Mouse (Mus musculus): ENCODE data around the gene Pdcl. TPM values are rescaled to one million over a fixed set of nuclear protein-coding genes. Genes with fewer than 3 reads are reported as not detected.

Pdcl gene
- total and polyA plus RNA-seq, 3 experiments = 30.4 to 45.8 TPM; not detected in 1

DNA sequence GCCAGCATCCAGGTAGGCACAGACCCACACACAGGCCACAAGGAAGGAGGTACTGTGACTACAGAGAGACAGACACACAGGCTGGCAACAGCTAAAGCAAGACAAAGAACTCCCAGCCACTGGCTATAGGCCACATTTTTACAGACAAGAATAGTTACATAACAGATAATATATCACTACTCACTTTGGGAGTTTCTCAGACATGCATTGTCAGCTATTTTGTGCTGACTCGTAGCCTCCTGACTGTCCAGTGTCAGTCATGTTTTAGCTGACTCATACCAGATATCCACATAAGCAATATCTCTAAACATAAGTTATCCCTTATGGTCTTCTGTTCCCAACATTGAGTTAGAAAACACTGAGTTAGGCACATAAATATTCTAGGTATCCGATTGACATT is 25.8 kb downstream of the Pdcl start:
- DNase-seq (ENCODE audit: low read depth, low spot score) = no peak
- H3K9me3 ChIP-seq (replicated peaks; ENCODE audit: insufficient read depth, low read length) = no peaks in the 10 kb centered on the region
- no peaks in the 10 kb centered on the region; a peak in 1 of 4 replicates for H3K27me3 ChIP-seq (ENCODE audit: control insufficient read depth in 1 of 2, insufficient read depth in 2 of 2, low read length in 2 of 2)
- no peaks in the 10 kb centered on the region for H3K4me1 ChIP-seq (ENCODE audit: control insufficient read depth in 1 of 2, insufficient read depth in 2 of 2, low read length in 2 of 2)
- H3K4me3 ChIP-seq (ENCODE audit: control insufficient read depth in 1 of 2, insufficient read depth in 1 of 2, low read depth in 2 of 2, low read length in 2 of 2) = no peak overlapping the region
- H3K9ac ChIP-seq (ENCODE audit: control insufficient read depth, low read depth, low read length, poor library complexity, severe bottlenecking) = no peak overlapping the region
- H3K79me2 ChIP-seq (ENCODE audit: control insufficient read depth, insufficient read depth, low read length, poor library complexity) = no peaks in the 10 kb centered on the region
- no peak for TF ChIP-seq NRF1 (IDR thresholded peaks at IDR 0.05; ENCODE audit: insufficient read depth, low read depth, low read length, poor library complexity, severe bottlenecking)
- no peak for TF ChIP-seq JUND (IDR thresholded peaks at IDR 0.05; ENCODE audit: low read depth, low read length)
- TF ChIP-seq MYC (IDR thresholded peaks at IDR 0.05; ENCODE audit: low read depth, low read length) = no peak
- no peak for TF ChIP-seq GATA1 (IDR thresholded peaks at IDR 0.05; ENCODE audit: low read depth, low read length)
- no peak for TF ChIP-seq MAX (IDR thresholded peaks at IDR 0.05; ENCODE audit: low read length)
- TF ChIP-seq TBP (IDR thresholded peaks at IDR 0.05; ENCODE audit: low read depth, low read length) = no peak
- no peak for TF ChIP-seq POLR2A (IDR thresholded peaks at IDR 0.05; ENCODE audit: control insufficient read depth in 1 of 2, insufficient read depth in 1 of 2, low read depth in 1 of 2, low read length in 2 of 2, poor library complexity in 1 of 2)
- TF ChIP-seq CHD1 (IDR thresholded peaks at IDR 0.05; ENCODE audit: low read depth, low read length) = no peak
- no peak for TF ChIP-seq ZMIZ1 (IDR thresholded peaks at IDR 0.05; ENCODE audit: low read depth, low read length)
- no peak for TF ChIP-seq MEF2A (IDR thresholded peaks at IDR 0.05; ENCODE audit: extremely low read depth, insufficient replicate concordance, low read depth, low read length, poor library complexity, severe bottlenecking)
- no peak for TF ChIP-seq USF1 (IDR thresholded peaks at IDR 0.05; ENCODE audit: low read depth, low read length)
- TF ChIP-seq NELFE (IDR thresholded peaks at IDR 0.05; ENCODE audit: low read depth, low read length) = no peak
- no peak for TF ChIP-seq TAL1 (IDR thresholded peaks at IDR 0.05; ENCODE audit: low read length)
- no peak for TF ChIP-seq UBTF (IDR thresholded peaks at IDR 0.05; ENCODE audit: borderline replicate concordance, insufficient read depth, low read depth, low read length)
- no peak for TF ChIP-seq POLR2AphosphoS2 (IDR thresholded peaks at IDR 0.05; ENCODE audit: low read length)
- no peak for TF ChIP-seq RAD21 (IDR thresholded peaks at IDR 0.05; ENCODE audit: low read depth, low read length)
- no peak overlapping the region for H3K27ac ChIP-seq (ENCODE audit: control insufficient read depth, low read depth, low read length)
- H3K36me3 ChIP-seq (ENCODE audit: control insufficient read depth in 1 of 2, insufficient read depth in 2 of 2, low read length in 2 of 2) = no peaks in the 10 kb centered on the region

DNA sequence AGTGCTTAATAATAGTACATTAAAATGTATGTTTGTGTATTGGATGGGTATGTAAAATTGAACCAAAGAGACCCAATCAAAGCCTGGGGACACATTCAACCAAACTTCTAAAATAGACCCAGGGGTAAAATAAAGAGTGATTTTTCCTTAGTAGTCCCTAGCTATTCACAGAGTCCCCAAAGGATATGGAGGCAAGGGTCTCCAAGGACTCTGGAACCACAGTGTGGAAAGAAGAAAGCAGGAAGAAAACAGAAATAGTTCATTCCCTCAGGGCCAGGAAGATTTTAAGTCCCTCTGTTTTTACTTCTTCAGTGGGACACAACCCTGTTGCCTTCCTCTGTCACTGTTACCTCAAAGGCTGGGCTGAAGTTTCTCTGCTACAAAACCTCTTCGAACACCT is 32.9 kb downstream of the Pdcl start, which contains the start of gene Olfr368:
TSS of gene Olfr368 (plus strand) at position 301 of the 400 bp plus-strand sequence.
- Histone ChIP-seq H3K27ac (ENCODE audit: control insufficient read depth, low read depth, low read length) (no peak within 1 kb of the TSS), H3K36me3 (ENCODE audit: control insufficient read depth in 1 of 2, insufficient read depth in 2 of 2, low read length in 2 of 2) (no peaks in the 10 kb centered on the region), H3K4me1 (ENCODE audit: control insufficient read depth in 1 of 2, insufficient read depth in 2 of 2, low read length in 2 of 2) (no peaks in the 10 kb centered on the region), H3K27me3 (ENCODE audit: control insufficient read depth in 1 of 2, insufficient read depth in 2 of 2, low read length in 2 of 2) (no peaks in the 10 kb centered on the region; a peak in 1 of 4 replicates), H3K9me3 (replicated peaks; ENCODE audit: insufficient read depth, low read length) (no peaks in the 10 kb centered on the region), H3K79me2 (ENCODE audit: control insufficient read depth, insufficient read depth, low read length, poor library complexity) (no peaks in the 10 kb centered on the region), H3K9ac (ENCODE audit: control insufficient read depth, low read depth, low read length, poor library complexity, severe bottlenecking) (no peak within 1 kb of the TSS), H3K4me3 (ENCODE audit: control insufficient read depth in 1 of 2, insufficient read depth in 1 of 2, low read depth in 2 of 2, low read length in 2 of 2) (no peak within 1 kb of the TSS)
- TF ChIP-seq MAFK (IDR thresholded peaks at IDR 0.05; ENCODE audit: borderline replicate concordance, low read depth, low read length) (no peak), POLR2AphosphoS2 (IDR thresholded peaks at IDR 0.05; ENCODE audit: low read length) (no peak), ETS1 (IDR thresholded peaks at IDR 0.05; ENCODE audit: low read depth, low read length) (no peak), CHD2 (IDR thresholded peaks at IDR 0.05; ENCODE audit: low read length) (no peak), ZKSCAN1 (IDR thresholded peaks at IDR 0.05; ENCODE audit: low read depth, low read length) (no peak), RAD21 (IDR thresholded peaks at IDR 0.05; ENCODE audit: low read depth, low read length) (no peak), SMC3 (IDR thresholded peaks at IDR 0.05; ENCODE audit: low read depth, low read length) (no peak), JUND (IDR thresholded peaks at IDR 0.05; ENCODE audit: low read depth, low read length) (no peak)
- DNase-seq (ENCODE audit: low read depth, low spot score) = no peak

Other genes starting within 250 kb of the Pdcl start
- gene Olfr362, start 241.4 kb downstream of the Pdcl start, total RNA-seq (2012; rRNA removed) = not detected in 2 replicates
- gene Olfr362, start 241.4 kb downstream of the Pdcl start, polyA plus RNA-seq (2012; ENCODE audit: insufficient read depth in 1 of 2, insufficient read length in 2 of 2, low read depth in 1 of 2, low replicate concordance in 2 of 2, missing spikeins in 1 of 2) = not detected
- not detected in 2 replicates for gene Olfr364-ps1, start 220.0 kb downstream of the Pdcl start, total RNA-seq (2012; rRNA removed)
- not detected for gene Olfr364-ps1, start 220.0 kb downstream of the Pdcl start, polyA plus RNA-seq (2012; ENCODE audit: insufficient read depth in 1 of 2, insufficient read length in 2 of 2, low read depth in 1 of 2, low replicate concordance in 2 of 2, missing spikeins in 1 of 2)
- gene Olfr365, start 171.1 kb downstream of the Pdcl start, total RNA-seq (2012; rRNA removed) = not detected in 2 replicates
- gene Olfr365, start 171.1 kb downstream of the Pdcl start, polyA plus RNA-seq (2012; ENCODE audit: insufficient read depth in 1 of 2, insufficient read length in 2 of 2, low read depth in 1 of 2, low replicate concordance in 2 of 2, missing spikeins in 1 of 2) = not detected
- not detected in 2 replicates for gene Olfr366, start 147.8 kb downstream of the Pdcl start, total RNA-seq (2012; rRNA removed)
- under 1 TPM in 1 of 2 experiments, not detected in 1; 0.01 TPM for gene Olfr366, start 147.8 kb downstream of the Pdcl start, polyA plus RNA-seq (2012; ENCODE audit: insufficient read depth in 1 of 2, insufficient read length in 2 of 2, low read depth in 1 of 2, low replicate concordance in 2 of 2, missing spikeins in 1 of 2)
- not detected in 2 replicates for gene Olfr368, start 32.8 kb downstream of the Pdcl start, total RNA-seq (2012; rRNA removed)
- gene Olfr368, start 32.8 kb downstream of the Pdcl start, polyA plus RNA-seq (2012; ENCODE audit: insufficient read depth in 1 of 2, insufficient read length in 2 of 2, low read depth in 1 of 2, low replicate concordance in 2 of 2, missing spikeins in 1 of 2) = not detected
- 9.8 and 10.5 TPM in 2 replicates for gene Rc3h2, start 63.6 kb upstream of the Pdcl start, total RNA-seq (2012; rRNA removed)
- 10 to 100 TPM in 1 of 2 experiments, 1 to 10 TPM in 1; 4.1 to 43.5 TPM for gene Rc3h2, start 63.6 kb upstream of the Pdcl start, polyA plus RNA-seq (2012; ENCODE audit: insufficient read depth in 1 of 2, insufficient read length in 2 of 2, low read depth in 1 of 2, low replicate concordance in 2 of 2, missing spikeins in 1 of 2)
- 4.6 and 5.0 TPM in 2 replicates for gene Zbtb26, start 83.8 kb upstream of the Pdcl start, total RNA-seq (2012; rRNA removed)
- 1 to 10 TPM in 1 of 2 experiments, not detected in 1; 4.2 TPM for gene Zbtb26, start 83.8 kb upstream of the Pdcl start, polyA plus RNA-seq (2012; ENCODE audit: insufficient read depth in 1 of 2, insufficient read length in 2 of 2, low read depth in 1 of 2, low replicate concordance in 2 of 2, missing spikeins in 1 of 2)
- gene Zbtb6, start 83.8 kb upstream of the Pdcl start, total RNA-seq (2012; rRNA removed) = 7.4 and 8.7 TPM in 2 replicates
- 1 to 10 TPM in 1 of 2 experiments, not detected in 1; 5.3 TPM for gene Zbtb6, start 83.8 kb upstream of the Pdcl start, polyA plus RNA-seq (2012; ENCODE audit: insufficient read depth in 1 of 2, insufficient read length in 2 of 2, low read depth in 1 of 2, low replicate concordance in 2 of 2, missing spikeins in 1 of 2)
- 10.5 and 12.6 TPM in 2 replicates for gene Rabgap1, start 83.9 kb upstream of the Pdcl start, total RNA-seq (2012; rRNA removed)
- gene Rabgap1, start 83.9 kb upstream of the Pdcl start, polyA plus RNA-seq (2012; ENCODE audit: insufficient read depth in 1 of 2, insufficient read length in 2 of 2, low read depth in 1 of 2, low replicate concordance in 2 of 2, missing spikeins in 1 of 2) = 10 to 100 TPM; 12.9 to 49.8 TPM
- 0.16 and 0.23 TPM in 2 replicates for gene Gpr21, start 157.0 kb upstream of the Pdcl start, total RNA-seq (2012; rRNA removed)
- under 1 TPM in 1 of 2 experiments, not detected in 1; 0.01 TPM for gene Gpr21, start 157.0 kb upstream of the Pdcl start, polyA plus RNA-seq (2012; ENCODE audit: insufficient read depth in 1 of 2, insufficient read length in 2 of 2, low read depth in 1 of 2, low replicate concordance in 2 of 2, missing spikeins in 1 of 2)